Mouse (Mus musculus): ENCODE data around the gene Trpm4. TPM values are rescaled to one million over a fixed set of nuclear protein-coding genes. Genes with fewer than 3 reads are reported as not detected.

Trpm4 gene
- 8.2 TPM for polyA plus RNA-seq (2014; fragmentation: Illumina TruSeq; extraction: RNeasy Lipid Tissue Mini Kit (QIAGEN cat#74804); ENCODE audit: low read depth, low replicate concordance)

DNA sequence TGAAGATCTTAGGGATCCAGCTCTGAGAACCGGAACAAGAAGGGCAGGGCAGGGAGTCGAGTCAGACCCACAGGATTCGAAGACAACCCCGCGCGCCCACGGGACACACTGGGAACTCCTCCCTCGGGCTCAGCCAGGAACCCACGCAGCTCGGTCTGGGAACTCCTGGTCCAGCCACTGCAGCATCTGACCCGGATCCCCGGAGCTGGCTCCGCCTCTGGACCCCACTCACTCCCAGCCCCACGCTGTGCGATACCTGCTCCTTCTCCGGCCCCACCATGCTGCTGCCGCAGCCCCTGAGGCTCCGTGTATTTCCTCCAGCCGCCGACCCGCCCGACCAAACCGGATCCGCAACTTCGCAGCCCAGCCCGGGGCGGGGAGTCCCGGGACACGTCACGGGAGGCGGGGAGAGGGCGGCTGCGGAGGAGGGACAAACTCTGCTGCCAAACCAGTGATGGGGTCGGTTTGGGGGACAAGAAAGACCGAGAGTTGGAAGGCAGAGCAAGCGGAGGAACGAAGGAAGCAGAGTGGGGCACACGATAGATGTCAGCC is at the start of gene Trpm4:
Trpm4 (minus strand) TSS at position 350 of the 552 bp plus-strand sequence.

GRCm38 (mm10) chr7:45370475-45371311 is 37.1 kb upstream of the Trpm4 start, which contains the start of gene Lin7b:
Lin7b (minus strand) TSS chr7:45370583.

GRCm38 (mm10) chr7:45366652-45367019 is 33.1 kb upstream of the Trpm4 start, which contains the start of gene Ppfia3:
Ppfia3 (minus strand) TSS chr7:45367019.

GRCm38 (mm10) chr7:45335056-45335455 is 1.5 kb upstream of the Trpm4 start, which contains the start of gene Hrc:
Hrc (plus strand) TSS chr7:45335290.

GRCm38 (mm10) chr7:45277136-45277760 is 56.3 kb downstream of the Trpm4 start, which contains the start of gene Slc6a21:
Slc6a21 (plus strand) TSS chr7:45277513.

Other genes starting within 250 kb of the Trpm4 start
- gene Rcn3, start 241.6 kb downstream of the Trpm4 start, polyA plus RNA-seq (2014; fragmentation: Illumina TruSeq; extraction: RNeasy Lipid Tissue Mini Kit (QIAGEN cat#74804); ENCODE audit: low read depth, low replicate concordance), result not detected
- gene Fcgrt, start 229.9 kb downstream of the Trpm4 start, polyA plus RNA-seq (2014; fragmentation: Illumina TruSeq; extraction: RNeasy Lipid Tissue Mini Kit (QIAGEN cat#74804); ENCODE audit: low read depth, low replicate concordance), result 8.9 TPM
- 378 TPM for gene Rps11, start 209.3 kb downstream of the Trpm4 start, polyA plus RNA-seq (2014; fragmentation: Illumina TruSeq; extraction: RNeasy Lipid Tissue Mini Kit (QIAGEN cat#74804); ENCODE audit: low read depth, low replicate concordance)
- gene Rpl13a, start 205.0 kb downstream of the Trpm4 start, polyA plus RNA-seq (2014; fragmentation: Illumina TruSeq; extraction: RNeasy Lipid Tissue Mini Kit (QIAGEN cat#74804); ENCODE audit: low read depth, low replicate concordance), result 519 TPM
- not detected for gene Gm45713, start 197.5 kb downstream of the Trpm4 start, polyA plus RNA-seq (2014; fragmentation: Illumina TruSeq; extraction: RNeasy Lipid Tissue Mini Kit (QIAGEN cat#74804); ENCODE audit: low read depth, low replicate concordance)
- 14.4 TPM for gene Flt3l, start 197.3 kb downstream of the Trpm4 start, polyA plus RNA-seq (2014; fragmentation: Illumina TruSeq; extraction: RNeasy Lipid Tissue Mini Kit (QIAGEN cat#74804); ENCODE audit: low read depth, low replicate concordance)
- gene Pih1d1, start 179.5 kb downstream of the Trpm4 start, polyA plus RNA-seq (2014; fragmentation: Illumina TruSeq; extraction: RNeasy Lipid Tissue Mini Kit (QIAGEN cat#74804); ENCODE audit: low read depth, low replicate concordance), result 1.2 TPM
- gene Aldh16a1, start 179.2 kb downstream of the Trpm4 start, polyA plus RNA-seq (2014; fragmentation: Illumina TruSeq; extraction: RNeasy Lipid Tissue Mini Kit (QIAGEN cat#74804); ENCODE audit: low read depth, low replicate concordance), result 12.3 TPM
- not detected for gene Slc17a7, start 169.8 kb downstream of the Trpm4 start, polyA plus RNA-seq (2014; fragmentation: Illumina TruSeq; extraction: RNeasy Lipid Tissue Mini Kit (QIAGEN cat#74804); ENCODE audit: low read depth, low replicate concordance)
- gene Gfy, start 154.2 kb downstream of the Trpm4 start, polyA plus RNA-seq (2014; fragmentation: Illumina TruSeq; extraction: RNeasy Lipid Tissue Mini Kit (QIAGEN cat#74804); ENCODE audit: low read depth, low replicate concordance), result not detected
- gene Pth2, start 152.8 kb downstream of the Trpm4 start, polyA plus RNA-seq (2014; fragmentation: Illumina TruSeq; extraction: RNeasy Lipid Tissue Mini Kit (QIAGEN cat#74804); ENCODE audit: low read depth, low replicate concordance), result not detected
- gene Ccdc155, start 128.9 kb downstream of the Trpm4 start, polyA plus RNA-seq (2014; fragmentation: Illumina TruSeq; extraction: RNeasy Lipid Tissue Mini Kit (QIAGEN cat#74804); ENCODE audit: low read depth, low replicate concordance), result not detected
- gene Dkkl1, start 121.6 kb downstream of the Trpm4 start, polyA plus RNA-seq (2014; fragmentation: Illumina TruSeq; extraction: RNeasy Lipid Tissue Mini Kit (QIAGEN cat#74804); ENCODE audit: low read depth, low replicate concordance), result not detected
- gene Tead2, start 118.0 kb downstream of the Trpm4 start, polyA plus RNA-seq (2014; fragmentation: Illumina TruSeq; extraction: RNeasy Lipid Tissue Mini Kit (QIAGEN cat#74804); ENCODE audit: low read depth, low replicate concordance), result 1.1 TPM
- 3.6 TPM for gene Cd37, start 94.7 kb downstream of the Trpm4 start, polyA plus RNA-seq (2014; fragmentation: Illumina TruSeq; extraction: RNeasy Lipid Tissue Mini Kit (QIAGEN cat#74804); ENCODE audit: low read depth, low replicate concordance)
- not detected for gene Slc6a16, start 92.7 kb downstream of the Trpm4 start, polyA plus RNA-seq (2014; fragmentation: Illumina TruSeq; extraction: RNeasy Lipid Tissue Mini Kit (QIAGEN cat#74804); ENCODE audit: low read depth, low replicate concordance)
- gene Slc6a21, start 56.3 kb downstream of the Trpm4 start, polyA plus RNA-seq (2014; fragmentation: Illumina TruSeq; extraction: RNeasy Lipid Tissue Mini Kit (QIAGEN cat#74804); ENCODE audit: low read depth, low replicate concordance), result not detected
- 0.28 TPM for gene Hrc, start 1.5 kb upstream of the Trpm4 start, polyA plus RNA-seq (2014; fragmentation: Illumina TruSeq; extraction: RNeasy Lipid Tissue Mini Kit (QIAGEN cat#74804); ENCODE audit: low read depth, low replicate concordance)
- 0.41 TPM for gene Ppfia3, start 33.2 kb upstream of the Trpm4 start, polyA plus RNA-seq (2014; fragmentation: Illumina TruSeq; extraction: RNeasy Lipid Tissue Mini Kit (QIAGEN cat#74804); ENCODE audit: low read depth, low replicate concordance)
- not detected for gene Lin7b, start 36.8 kb upstream of the Trpm4 start, polyA plus RNA-seq (2014; fragmentation: Illumina TruSeq; extraction: RNeasy Lipid Tissue Mini Kit (QIAGEN cat#74804); ENCODE audit: low read depth, low replicate concordance)
- 119 TPM for gene Snrnp70, start 62.0 kb upstream of the Trpm4 start, polyA plus RNA-seq (2014; fragmentation: Illumina TruSeq; extraction: RNeasy Lipid Tissue Mini Kit (QIAGEN cat#74804); ENCODE audit: low read depth, low replicate concordance)
- gene Kcna7, start 71.9 kb upstream of the Trpm4 start, polyA plus RNA-seq (2014; fragmentation: Illumina TruSeq; extraction: RNeasy Lipid Tissue Mini Kit (QIAGEN cat#74804); ENCODE audit: low read depth, low replicate concordance), result not detected
- not detected for gene Ntf5, start 79.9 kb upstream of the Trpm4 start, polyA plus RNA-seq (2014; fragmentation: Illumina TruSeq; extraction: RNeasy Lipid Tissue Mini Kit (QIAGEN cat#74804); ENCODE audit: low read depth, low replicate concordance)
- not detected for gene Lhb, start 87.0 kb upstream of the Trpm4 start, polyA plus RNA-seq (2014; fragmentation: Illumina TruSeq; extraction: RNeasy Lipid Tissue Mini Kit (QIAGEN cat#74804); ENCODE audit: low read depth, low replicate concordance)
- 2.6 TPM for gene Gys1, start 101.1 kb upstream of the Trpm4 start, polyA plus RNA-seq (2014; fragmentation: Illumina TruSeq; extraction: RNeasy Lipid Tissue Mini Kit (QIAGEN cat#74804); ENCODE audit: low read depth, low replicate concordance)
- 0.63 TPM for gene Ruvbl2, start 104.3 kb upstream of the Trpm4 start, polyA plus RNA-seq (2014; fragmentation: Illumina TruSeq; extraction: RNeasy Lipid Tissue Mini Kit (QIAGEN cat#74804); ENCODE audit: low read depth, low replicate concordance)
- gene Ftl1, start 126.1 kb upstream of the Trpm4 start, polyA plus RNA-seq (2014; fragmentation: Illumina TruSeq; extraction: RNeasy Lipid Tissue Mini Kit (QIAGEN cat#74804); ENCODE audit: low read depth, low replicate concordance), result 3.0 TPM
- gene Bax, start 133.1 kb upstream of the Trpm4 start, polyA plus RNA-seq (2014; fragmentation: Illumina TruSeq; extraction: RNeasy Lipid Tissue Mini Kit (QIAGEN cat#74804); ENCODE audit: low read depth, low replicate concordance), result 1.4 TPM
- not detected for gene Tulp2, start 148.1 kb upstream of the Trpm4 start, polyA plus RNA-seq (2014; fragmentation: Illumina TruSeq; extraction: RNeasy Lipid Tissue Mini Kit (QIAGEN cat#74804); ENCODE audit: low read depth, low replicate concordance)
- gene Gm45808, start 153.0 kb upstream of the Trpm4 start, polyA plus RNA-seq (2014; fragmentation: Illumina TruSeq; extraction: RNeasy Lipid Tissue Mini Kit (QIAGEN cat#74804); ENCODE audit: low read depth, low replicate concordance), result not detected
- 3.8 TPM for gene Dhdh, start 155.0 kb upstream of the Trpm4 start, polyA plus RNA-seq (2014; fragmentation: Illumina TruSeq; extraction: RNeasy Lipid Tissue Mini Kit (QIAGEN cat#74804); ENCODE audit: low read depth, low replicate concordance)
- 82.6 TPM for gene Nucb1, start 176.6 kb upstream of the Trpm4 start, polyA plus RNA-seq (2014; fragmentation: Illumina TruSeq; extraction: RNeasy Lipid Tissue Mini Kit (QIAGEN cat#74804); ENCODE audit: low read depth, low replicate concordance)
- 1.0 TPM for gene Ppp1r15a, start 192.5 kb upstream of the Trpm4 start, polyA plus RNA-seq (2014; fragmentation: Illumina TruSeq; extraction: RNeasy Lipid Tissue Mini Kit (QIAGEN cat#74804); ENCODE audit: low read depth, low replicate concordance)
- gene Plekha4, start 192.6 kb upstream of the Trpm4 start, polyA plus RNA-seq (2014; fragmentation: Illumina TruSeq; extraction: RNeasy Lipid Tissue Mini Kit (QIAGEN cat#74804); ENCODE audit: low read depth, low replicate concordance), result 0.25 TPM
- gene Hsd17b14, start 221.1 kb upstream of the Trpm4 start, polyA plus RNA-seq (2014; fragmentation: Illumina TruSeq; extraction: RNeasy Lipid Tissue Mini Kit (QIAGEN cat#74804); ENCODE audit: low read depth, low replicate concordance), result not detected
- gene Bcat2, start 236.4 kb upstream of the Trpm4 start, polyA plus RNA-seq (2014; fragmentation: Illumina TruSeq; extraction: RNeasy Lipid Tissue Mini Kit (QIAGEN cat#74804); ENCODE audit: low read depth, low replicate concordance), result 2.6 TPM